In the genomic region with DNA sequence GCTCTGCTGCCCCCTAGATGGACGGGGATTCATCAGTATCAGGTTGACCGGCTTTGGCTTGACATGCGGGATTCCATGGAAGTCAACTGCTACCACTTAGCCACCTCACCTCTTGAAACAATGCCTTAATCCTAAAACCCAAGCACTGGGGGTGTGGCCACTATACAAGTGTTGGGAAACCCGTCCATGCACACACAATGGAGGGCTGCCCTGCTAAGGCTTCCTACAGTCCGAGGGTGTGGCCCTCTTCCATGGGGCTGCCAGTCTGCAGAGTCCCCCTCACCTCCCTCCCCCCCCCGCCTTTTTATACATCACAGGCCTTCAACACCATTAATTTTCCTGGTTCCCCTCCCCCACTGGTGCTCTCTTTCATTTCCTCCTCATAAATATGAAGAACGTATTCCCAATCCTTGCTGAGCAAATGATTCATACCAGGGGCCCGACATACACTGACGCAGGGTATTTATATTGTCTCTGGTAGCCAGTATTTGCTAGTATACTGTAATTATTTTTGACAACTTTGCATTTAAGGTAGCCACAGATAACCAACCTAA, we compare ENCODE assay signal across 15 mouse cellular contexts. TPM values are rescaled to one million over a fixed set of nuclear protein-coding genes. Genes with fewer than 3 reads are reported as not detected.
DNase-seq lines count a peak whose midpoint lies in the region; ATAC-seq and TF ChIP-seq lines count a peak whose summit lies in the region.
"Had no signal": no experiment of that assay in that cellular context is flagged by ENCODE, and none has a peak within 500 bp of the region (broad histone marks: within the 10 kb centered on the region; RNA-seq: fewer than 3 reads in every experiment).

No protein-coding gene starts in this region.

- no peak overlapping the region for H3K4me2 ChIP-seq in forebrain, embryonic 13.5 days
- H3K4me2 ChIP-seq in forebrain, embryonic 16.5 days (ENCODE audit: low read length) = no peak overlapping the region
- no peak overlapping the region for H3K4me2 ChIP-seq in lung, postnatal 0 days (replicated peaks; ENCODE audit: low read depth, low read length)
- no peak overlapping the region for H3K4me2 ChIP-seq in hindbrain, embryonic 13.5 days
- no peak overlapping the region for H3K4me2 ChIP-seq in midbrain, embryonic 16.5 days (ENCODE audit: low read length)
- H3K4me2 ChIP-seq: liver, embryonic 12.5 days; lung, embryonic 15.5 days had no signal

- TF ChIP-seq POLR2A in lung, adult 2 months (IDR thresholded peaks at IDR 0.05; ENCODE audit: borderline replicate concordance, extremely low read depth, low read depth, low read length) = no peak

- 0 out of 2 replicates have a peak, but pooled peaks have one; percentile 18 for TF ChIP-seq CTCF in lung, postnatal 0 days (IDR thresholded peaks at IDR 0.05)
- TF ChIP-seq CTCF in lung, adult 2 months (IDR thresholded peaks at IDR 0.05; ENCODE audit: insufficient read depth, low read length) = no peak

- ATAC-seq in forebrain, embryonic 13.5 days = no peak
- ATAC-seq in forebrain, embryonic 16.5 days = no peak
- ATAC-seq in lung, postnatal 0 days = no peak
- ATAC-seq in hindbrain, embryonic 13.5 days (ENCODE audit: low FRiP score) = 0 out of 2 replicates have a peak, but pooled peaks have one; percentile 18
- no peak for ATAC-seq in midbrain, embryonic 16.5 days
- ATAC-seq: liver, embryonic 12.5 days had no signal

- H3K9me3 ChIP-seq in forebrain, embryonic 13.5 days (replicated peaks) = no peaks in the 10 kb centered on the region
- no peaks in the 10 kb centered on the region for H3K9me3 ChIP-seq in forebrain, embryonic 16.5 days (ENCODE audit: control insufficient read depth, low read length)
- H3K9me3 ChIP-seq in lung, postnatal 0 days (ENCODE audit: low read length) = no peaks in the 10 kb centered on the region
- H3K9me3 ChIP-seq in hindbrain, embryonic 13.5 days = no peaks in the 10 kb centered on the region
- no peaks in the 10 kb centered on the region for H3K9me3 ChIP-seq in midbrain, embryonic 16.5 days (replicated peaks; ENCODE audit: control insufficient read depth, low read length, poor library complexity, severe bottlenecking)
- H3K9me3 ChIP-seq: G1E; liver, embryonic 12.5 days; lung, embryonic 15.5 days had no signal

- H3K4me3 ChIP-seq in forebrain, embryonic 13.5 days = no peak overlapping the region
- H3K4me3 ChIP-seq in forebrain, embryonic 16.5 days (replicated peaks; ENCODE audit: low read length) = no peak overlapping the region
- H3K4me3 ChIP-seq in lung, postnatal 0 days (ENCODE audit: low read depth, low read length) = no peak overlapping the region
- no peak overlapping the region for H3K4me3 ChIP-seq in lung, adult 2 months (replicated peaks; ENCODE audit: extremely low read depth, low read depth, low read length)
- no peak overlapping the region for H3K4me3 ChIP-seq in hindbrain, embryonic 13.5 days
- H3K4me3 ChIP-seq in midbrain, embryonic 16.5 days (ENCODE audit: low read depth, low read length) = no peak overlapping the region
- H3K4me3 ChIP-seq: liver, embryonic 12.5 days; lung, embryonic 15.5 days had no signal

- 51% methylated on average over 9 of the region's 9 CpGs for WGBS in forebrain, embryonic 13.5 days
- WGBS in forebrain, embryonic 16.5 days = 50% methylated on average over 9 of the region's 9 CpGs
- WGBS in lung, postnatal 0 days = 73% methylated on average over 9 of the region's 9 CpGs
- WGBS in lung, adult 2 months = 73% methylated on average over 9 of the region's 9 CpGs
- WGBS in hindbrain, embryonic 13.5 days = 59% methylated on average over 9 of the region's 9 CpGs
- WGBS in midbrain, embryonic 16.5 days = 36% methylated on average over 9 of the region's 9 CpGs

- peak overlapping the region; percentile 31 for H3K27ac ChIP-seq in forebrain, embryonic 13.5 days
- no peak overlapping the region for H3K27ac ChIP-seq in forebrain, embryonic 16.5 days (ENCODE audit: low read length)
- H3K27ac ChIP-seq in lung, postnatal 0 days (ENCODE audit: low read length) = no peak overlapping the region
- peak overlapping the region; percentile 84 for H3K27ac ChIP-seq in hindbrain, embryonic 13.5 days
- H3K27ac ChIP-seq in midbrain, embryonic 16.5 days (ENCODE audit: low read length) = 0 out of 2 replicates have a peak overlapping the region, but pooled peaks have one; percentile 4
- H3K27ac ChIP-seq: lung, embryonic 15.5 days had no signal

- peaks cover 36% of the 10 kb centered on the region for H3K4me1 ChIP-seq in forebrain, embryonic 13.5 days
- peaks cover 11% of the 10 kb centered on the region for H3K4me1 ChIP-seq in forebrain, embryonic 16.5 days (replicated peaks; ENCODE audit: control insufficient read depth, insufficient read depth, low read length)
- no peaks in the 10 kb centered on the region for H3K4me1 ChIP-seq in lung, postnatal 0 days (ENCODE audit: insufficient read depth, low read depth, low read length)
- no peaks in the 10 kb centered on the region for H3K4me1 ChIP-seq in lung, adult 2 months (ENCODE audit: control insufficient read depth, insufficient read depth, low read length)
- H3K4me1 ChIP-seq in hindbrain, embryonic 13.5 days (replicated peaks) = peaks cover 49% of the 10 kb centered on the region
- H3K4me1 ChIP-seq in midbrain, embryonic 16.5 days (ENCODE audit: control insufficient read depth, insufficient read depth, low read length) = peaks cover 29% of the 10 kb centered on the region
- H3K4me1 ChIP-seq: lung, embryonic 15.5 days had no signal

- no peak for TF ChIP-seq EP300 in lung, postnatal 0 days (IDR thresholded peaks at IDR 0.05)

- DNase-seq in lung, postnatal 0 days (ENCODE audit: low spot score) = no peak
- no peak for DNase-seq in lung, adult 2 months
- DNase-seq in thymus, postnatal 4 days = no peak
- DNase-seq in thymus, postnatal 0 days (ENCODE audit: low spot score) = no peak
- DNase-seq: adrenal gland, postnatal 25 days; cerebellum, adult 2 months; kidney, adult 18-20 months; kidney, postnatal 25 days had no signal

- H3K9ac ChIP-seq in forebrain, embryonic 13.5 days = no peak overlapping the region
- H3K9ac ChIP-seq in forebrain, embryonic 16.5 days (replicated peaks; ENCODE audit: low read depth, low read length) = no peak overlapping the region
- no peak overlapping the region for H3K9ac ChIP-seq in lung, postnatal 0 days (replicated peaks; ENCODE audit: low read depth)
- H3K9ac ChIP-seq in hindbrain, embryonic 13.5 days = no peak overlapping the region
- no peak overlapping the region for H3K9ac ChIP-seq in midbrain, embryonic 16.5 days (ENCODE audit: low read depth, low read length)
- H3K9ac ChIP-seq: liver, embryonic 12.5 days; lung, embryonic 15.5 days had no signal

- H3K36me3 ChIP-seq in forebrain, embryonic 13.5 days (ENCODE audit: poor library complexity, severe bottlenecking) = peaks cover 44% of the 10 kb centered on the region
- H3K36me3 ChIP-seq in forebrain, embryonic 16.5 days (ENCODE audit: control insufficient read depth, insufficient read depth) = peaks cover 2% of the 10 kb centered on the region; the same call in 1 of the 2 replicates
- H3K36me3 ChIP-seq in lung, postnatal 0 days (ENCODE audit: insufficient read depth, low read length) = no peaks in the 10 kb centered on the region
- H3K36me3 ChIP-seq in hindbrain, embryonic 13.5 days = peaks cover 38% of the 10 kb centered on the region
- peaks cover 8% of the 10 kb centered on the region; the same call in 1 of the 2 replicates for H3K36me3 ChIP-seq in midbrain, embryonic 16.5 days (ENCODE audit: control insufficient read depth, insufficient read depth, low read length)

- H3K27me3 ChIP-seq in forebrain, embryonic 13.5 days = no peaks in the 10 kb centered on the region
- H3K27me3 ChIP-seq in forebrain, embryonic 16.5 days (replicated peaks; ENCODE audit: control insufficient read depth, insufficient read depth, low read length) = no peaks in the 10 kb centered on the region
- no peaks in the 10 kb centered on the region for H3K27me3 ChIP-seq in lung, postnatal 0 days (replicated peaks; ENCODE audit: insufficient read depth, low read length)
- no peaks in the 10 kb centered on the region for H3K27me3 ChIP-seq in hindbrain, embryonic 13.5 days
- H3K27me3 ChIP-seq in midbrain, embryonic 16.5 days (ENCODE audit: control insufficient read depth, insufficient read depth, low read depth, low read length) = no peaks in the 10 kb centered on the region
- H3K27me3 ChIP-seq: liver, embryonic 12.5 days; lung, embryonic 15.5 days had no signal

RNA-seq across cellular contexts. Expression of gene Mvb12b, which starts 51.0 kb away (rescaled TPM):
- 61.3 and 63.9 TPM in 2 replicates for polyA plus RNA-seq in forebrain, embryonic 13.5 days (2015; fragmentation: Nextera tagmentation; extraction: Ambion mirVana)
- 78.1 and 84.2 TPM in 2 replicates for polyA plus RNA-seq in forebrain, embryonic 16.5 days (2015; fragmentation: Nextera tagmentation; extraction: Ambion mirVana)
- 21.3 and 24.5 TPM in 2 replicates for polyA plus RNA-seq in lung, postnatal 0 days (2015; fragmentation: Nextera tagmentation; extraction: Ambion mirVana)
- 47.0 and 49.9 TPM in 2 replicates for polyA plus RNA-seq in lung, adult 2 months (2012; rRNA removed)
- 60.9 and 65.0 TPM in 2 replicates for polyA plus RNA-seq in hindbrain, embryonic 13.5 days (2015; fragmentation: Nextera tagmentation; extraction: Ambion mirVana)
- 56.9 and 70.2 TPM in 2 replicates for polyA plus RNA-seq in midbrain, embryonic 16.5 days (2015; fragmentation: Nextera tagmentation; extraction: Ambion mirVana)
- polyA plus RNA-seq in thymus, postnatal 0 days (2015; fragmentation: Nextera tagmentation; extraction: Ambion mirVana) = 50.4 and 56.8 TPM in 2 replicates

Comparison
In these comparisons a context has a peak if more than half of its experiments do, and no peak if none do; other contexts are left out.
1. H3K27ac ChIP-seq: peak in forebrain, embryonic 13.5 days (single experiment), hindbrain, embryonic 13.5 days (single experiment) and midbrain, embryonic 16.5 days (single experiment); none in forebrain, embryonic 16.5 days (single experiment) and lung, postnatal 0 days (single experiment).